Comparison of ENCODE assay signal across 15 mouse cellular contexts in the genomic region with DNA sequence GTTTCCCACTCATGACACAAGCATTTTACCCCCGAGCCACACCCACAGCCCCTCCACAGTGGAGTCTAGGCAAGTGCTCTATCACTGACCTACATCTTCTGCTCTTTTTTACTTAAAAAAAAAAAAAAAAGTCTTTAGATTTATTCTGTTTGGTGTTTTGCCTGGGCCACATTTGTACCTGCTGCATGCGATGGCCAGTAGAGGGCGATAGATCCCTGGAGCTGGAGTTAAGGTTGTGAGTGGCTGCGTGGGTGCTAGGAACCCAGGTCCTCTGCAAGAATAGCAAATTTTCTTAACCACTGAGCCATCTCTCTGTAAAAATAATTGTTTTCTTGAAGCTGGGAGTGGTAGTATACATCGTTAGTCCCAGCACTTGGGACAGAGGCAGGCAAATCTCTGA. TPM values are rescaled to one million over a fixed set of nuclear protein-coding genes. Genes with fewer than 3 reads are reported as not detected.
DNase-seq lines count a peak whose midpoint lies in the region; ATAC-seq and TF ChIP-seq lines count a peak whose summit lies in the region.
"Had no signal": no experiment of that assay in that cellular context is flagged by ENCODE, and none has a peak within 500 bp of the region (broad histone marks: within the 10 kb centered on the region; RNA-seq: fewer than 3 reads in every experiment).

No protein-coding gene starts in this region.

- peak; percentile 35; the same call in 1 of the 2 replicates for TF ChIP-seq CTCF in hindbrain, postnatal 0 days (IDR thresholded peaks at IDR 0.05; ENCODE audit: low read depth)
- peak; percentile 32 for TF ChIP-seq CTCF in midbrain, postnatal 0 days (IDR thresholded peaks at IDR 0.05)

- H3K4me3 ChIP-seq in hindbrain, postnatal 0 days (ENCODE audit: low read length): no peak overlapping the region
- no peak overlapping the region for H3K4me3 ChIP-seq in hindbrain, embryonic 12.5 days
- no peak overlapping the region for H3K4me3 ChIP-seq in midbrain, postnatal 0 days (ENCODE audit: low read depth, low read length)
- H3K4me3 ChIP-seq in midbrain, embryonic 15.5 days: no peak overlapping the region
- H3K4me3 ChIP-seq: erythroblast, embryonic 14.5 days; heart, embryonic 10.5 days; limb, embryonic 15.5 days; myocyte had no signal

- no peak overlapping the region for H3K4me2 ChIP-seq in hindbrain, postnatal 0 days (ENCODE audit: low read depth, low read length)
- no peak overlapping the region for H3K4me2 ChIP-seq in hindbrain, embryonic 12.5 days (replicated peaks)
- H3K4me2 ChIP-seq in midbrain, postnatal 0 days (ENCODE audit: low read depth, low read length, poor library complexity, severe bottlenecking): no peak overlapping the region
- no peak overlapping the region for H3K4me2 ChIP-seq in midbrain, embryonic 15.5 days
- H3K4me2 ChIP-seq: limb, embryonic 15.5 days had no signal

- H3K9ac ChIP-seq in hindbrain, postnatal 0 days (replicated peaks; ENCODE audit: low read length): no peak overlapping the region
- H3K9ac ChIP-seq in hindbrain, embryonic 12.5 days: no peak overlapping the region
- no peak overlapping the region for H3K9ac ChIP-seq in midbrain, postnatal 0 days (replicated peaks; ENCODE audit: low read length, poor library complexity, severe bottlenecking)
- H3K9ac ChIP-seq in midbrain, embryonic 15.5 days: no peak overlapping the region
- H3K9ac ChIP-seq: limb, embryonic 15.5 days had no signal

- H3K27me3 ChIP-seq in hindbrain, postnatal 0 days (ENCODE audit: insufficient read depth, low read length): no peaks in the 10 kb centered on the region
- H3K27me3 ChIP-seq in hindbrain, embryonic 12.5 days: no peaks in the 10 kb centered on the region
- no peaks in the 10 kb centered on the region for H3K27me3 ChIP-seq in midbrain, postnatal 0 days (ENCODE audit: insufficient read depth, low read length)
- no peaks in the 10 kb centered on the region for H3K27me3 ChIP-seq in midbrain, embryonic 15.5 days (replicated peaks)
- H3K27me3 ChIP-seq: limb, embryonic 15.5 days had no signal

- H3K9me3 ChIP-seq in hindbrain, postnatal 0 days (ENCODE audit: low read length): no peaks in the 10 kb centered on the region
- no peaks in the 10 kb centered on the region for H3K9me3 ChIP-seq in hindbrain, embryonic 12.5 days (replicated peaks)
- H3K9me3 ChIP-seq in midbrain, postnatal 0 days (ENCODE audit: low read length): no peaks in the 10 kb centered on the region
- no peaks in the 10 kb centered on the region for H3K9me3 ChIP-seq in midbrain, embryonic 15.5 days
- H3K9me3 ChIP-seq: heart, embryonic 10.5 days; limb, embryonic 15.5 days had no signal

- H3K4me1 ChIP-seq in hindbrain, postnatal 0 days (ENCODE audit: insufficient read depth, low read length): no peaks in the 10 kb centered on the region
- no peaks in the 10 kb centered on the region for H3K4me1 ChIP-seq in hindbrain, embryonic 12.5 days
- H3K4me1 ChIP-seq in midbrain, postnatal 0 days (ENCODE audit: insufficient read depth, low read length): no peaks in the 10 kb centered on the region
- H3K4me1 ChIP-seq in midbrain, embryonic 15.5 days: no peaks in the 10 kb centered on the region
- H3K4me1 ChIP-seq: heart, embryonic 10.5 days; limb, embryonic 15.5 days had no signal

- no peak for ATAC-seq in hindbrain, postnatal 0 days
- no peak for ATAC-seq in hindbrain, embryonic 12.5 days (ENCODE audit: low FRiP score)
- no peak for ATAC-seq in midbrain, postnatal 0 days (ENCODE audit: low FRiP score)
- ATAC-seq in midbrain, embryonic 15.5 days (replicated peaks): no peak
- no peak for ATAC-seq in cerebellum, adult (ENCODE audit: insufficient number of reproducible peaks, low FRiP score, low TSS enrichment)

- 72% methylated on average over 5 of the region's 5 CpGs for WGBS in hindbrain, postnatal 0 days
- 65% methylated on average over 5 of the region's 5 CpGs for WGBS in hindbrain, embryonic 12.5 days
- WGBS in midbrain, postnatal 0 days: 65% methylated on average over 5 of the region's 5 CpGs
- WGBS in midbrain, embryonic 15.5 days: 67% methylated on average over 5 of the region's 5 CpGs

- no peak overlapping the region for H3K27ac ChIP-seq in hindbrain, postnatal 0 days
- no peak overlapping the region for H3K27ac ChIP-seq in hindbrain, embryonic 12.5 days
- no peak overlapping the region for H3K27ac ChIP-seq in midbrain, postnatal 0 days (ENCODE audit: low read depth, low read length)
- no peak overlapping the region for H3K27ac ChIP-seq in midbrain, embryonic 15.5 days
- H3K27ac ChIP-seq: heart, embryonic 10.5 days; limb, embryonic 15.5 days had no signal

- no peaks in the 10 kb centered on the region for H3K36me3 ChIP-seq in hindbrain, postnatal 0 days (ENCODE audit: insufficient read depth, low read length)
- H3K36me3 ChIP-seq in hindbrain, embryonic 12.5 days: no peaks in the 10 kb centered on the region
- H3K36me3 ChIP-seq in midbrain, postnatal 0 days (ENCODE audit: insufficient read depth, low read length): no peaks in the 10 kb centered on the region
- no peaks in the 10 kb centered on the region for H3K36me3 ChIP-seq in midbrain, embryonic 15.5 days (replicated peaks)
- H3K36me3 ChIP-seq: heart, embryonic 10.5 days; limb, embryonic 15.5 days had no signal

- no peak for DNase-seq in hindbrain, postnatal 0 days (ENCODE audit: low spot score)
- no peak for DNase-seq in midbrain, postnatal 0 days (ENCODE audit: low spot score)
- DNase-seq in NIH3T3 (ENCODE audit: low read depth): peak; percentile 37
- peak; percentile 58 for DNase-seq in naive thymus-derived CD4-positive, alpha-beta T cell, adult 2 months (ENCODE audit: low read depth)
- no peak for DNase-seq in cerebellum, adult 9-11 months
- DNase-seq: kidney, postnatal 14 days; spleen, adult 18-20 months; thymus, postnatal 36 days had no signal

RNA-seq across cellular contexts. Expression of a gene that starts 9.8 kb away (rescaled TPM):
- 4.1 and 5.8 TPM in 2 replicates for total RNA-seq in hindbrain, postnatal 0 days (2014; rRNA removed)
- polyA plus RNA-seq in hindbrain, postnatal 0 days (2015; fragmentation: Nextera tagmentation; extraction: Ambion mirVana): 12.5 and 15.0 TPM in 2 replicates
- 4.9 and 5.4 TPM in 2 replicates for polyA plus RNA-seq in hindbrain, embryonic 12.5 days (2016; fragmentation: Nextera tagmentation; extraction: Ambion mirVana)
- total RNA-seq in midbrain, postnatal 0 days (2014; rRNA removed): 5.6 and 17.4 TPM in 2 replicates
- polyA plus RNA-seq in midbrain, postnatal 0 days (2015; fragmentation: Nextera tagmentation; extraction: Ambion mirVana): 18.2 and 21.0 TPM in 2 replicates
- polyA plus RNA-seq in midbrain, embryonic 15.5 days (2015; fragmentation: Nextera tagmentation; extraction: Ambion mirVana): 8.5 and 11.4 TPM in 2 replicates

RNA-seq across cellular contexts. Expression of a gene that starts 10.0 kb away (rescaled TPM):
- 347 and 472 TPM in 2 replicates for total RNA-seq in hindbrain, postnatal 0 days (2014; rRNA removed)
- polyA plus RNA-seq in hindbrain, postnatal 0 days (2015; fragmentation: Nextera tagmentation; extraction: Ambion mirVana): 309 TPM in 2 replicates
- polyA plus RNA-seq in hindbrain, embryonic 12.5 days (2016; fragmentation: Nextera tagmentation; extraction: Ambion mirVana): 298 and 331 TPM in 2 replicates
- 405 and 482 TPM in 2 replicates for total RNA-seq in midbrain, postnatal 0 days (2014; rRNA removed)
- 292 and 309 TPM in 2 replicates for polyA plus RNA-seq in midbrain, postnatal 0 days (2015; fragmentation: Nextera tagmentation; extraction: Ambion mirVana)
- 269 and 284 TPM in 2 replicates for polyA plus RNA-seq in midbrain, embryonic 15.5 days (2015; fragmentation: Nextera tagmentation; extraction: Ambion mirVana)

RNA-seq across cellular contexts. Expression of a gene that starts 29.5 kb away (rescaled TPM):
- total RNA-seq in hindbrain, postnatal 0 days (2014; rRNA removed): 81.3 and 85.7 TPM in 2 replicates
- 114 and 115 TPM in 2 replicates for polyA plus RNA-seq in hindbrain, postnatal 0 days (2015; fragmentation: Nextera tagmentation; extraction: Ambion mirVana)
- 194 and 200 TPM in 2 replicates for polyA plus RNA-seq in hindbrain, embryonic 12.5 days (2016; fragmentation: Nextera tagmentation; extraction: Ambion mirVana)
- 74.7 and 86.9 TPM in 2 replicates for total RNA-seq in midbrain, postnatal 0 days (2014; rRNA removed)
- 101 and 105 TPM in 2 replicates for polyA plus RNA-seq in midbrain, postnatal 0 days (2015; fragmentation: Nextera tagmentation; extraction: Ambion mirVana)
- polyA plus RNA-seq in midbrain, embryonic 15.5 days (2015; fragmentation: Nextera tagmentation; extraction: Ambion mirVana): 140 and 143 TPM in 2 replicates

Comparison
In these comparisons a context has a peak if more than half of its experiments do, and no peak if none do; other contexts are left out.
1. DNase-seq: peak in NIH3T3 (single experiment) and naive thymus-derived CD4-positive, alpha-beta T cell, adult 2 months (single experiment); none in hindbrain, postnatal 0 days (single experiment), midbrain, postnatal 0 days (single experiment) and cerebellum, adult 9-11 months (single experiment).